Mouse (Mus musculus) heart, postnatal 36 days (tissue): ENCODE data around the gene Fam216a. TPM values are rescaled to one million over a fixed set of nuclear protein-coding genes. Genes with fewer than 3 reads are reported as not detected.
"Not testable (repeated sequence)": the region's sequence is repeated elsewhere in the genome, so short reads cannot be mapped to it uniquely, and the experiment has no call there.

Source experiments
- DNase-seq, 2 experiments: peaks; one replicate each; pipeline ENCODE4 v3.0.0; 2021 to 2022
- intact Hi-C: fragments of 180-260 bp; cut with DNase I; formaldehyde crosslinking; loops from one replicate; pipeline ENCODE4 v1.15.1; 2025
- total RNA-seq, 2 experiments: library from RNA; stranded (reverse); gene quantifications; 2 replicates each; pipeline ENCODE4 v1.2.3; 2021

Gene Fam216a
- 10 to 100 TPM; 11.7 to 14.7 TPM for total RNA-seq

DNA sequence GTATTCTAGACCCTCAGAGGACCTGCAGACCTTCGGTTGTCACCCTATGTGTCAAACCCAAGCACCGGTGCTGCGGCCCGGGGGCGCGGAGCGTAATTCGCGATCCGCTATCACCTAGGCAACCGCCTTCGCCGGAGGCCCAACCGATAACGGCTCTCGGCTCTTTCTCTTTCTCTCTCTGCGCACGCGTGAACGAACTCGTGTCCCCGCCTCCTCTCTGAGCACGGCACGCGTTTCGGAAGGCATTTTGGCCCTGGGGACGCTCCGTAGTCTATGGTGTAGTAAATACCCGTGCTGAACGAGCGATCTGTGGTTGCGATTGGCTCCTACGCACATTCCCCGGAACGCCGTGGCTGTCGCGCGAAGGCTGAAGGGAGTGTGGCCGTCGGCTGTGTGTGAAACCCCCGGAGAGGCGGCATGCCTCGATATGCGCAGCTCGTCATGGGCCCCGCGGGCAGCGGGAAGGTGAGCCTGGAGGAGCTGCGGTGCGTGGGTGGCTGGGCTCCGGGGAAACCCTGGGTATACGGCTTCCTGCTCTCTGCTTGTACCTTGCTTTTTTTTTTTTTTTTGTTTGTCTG, at the start of gene Fam216a:
Fam216a (minus strand) TSS at position 173 of the 578 bp plus-strand sequence.
- peak; percentile 99 for DNase-seq
- intact Hi-C loops: loop anchor here (2.0 kb wide), 2 partner anchors 17 to 27 kb away; partner anchors contain the start of genes Rad9b and Vps29

DNA sequence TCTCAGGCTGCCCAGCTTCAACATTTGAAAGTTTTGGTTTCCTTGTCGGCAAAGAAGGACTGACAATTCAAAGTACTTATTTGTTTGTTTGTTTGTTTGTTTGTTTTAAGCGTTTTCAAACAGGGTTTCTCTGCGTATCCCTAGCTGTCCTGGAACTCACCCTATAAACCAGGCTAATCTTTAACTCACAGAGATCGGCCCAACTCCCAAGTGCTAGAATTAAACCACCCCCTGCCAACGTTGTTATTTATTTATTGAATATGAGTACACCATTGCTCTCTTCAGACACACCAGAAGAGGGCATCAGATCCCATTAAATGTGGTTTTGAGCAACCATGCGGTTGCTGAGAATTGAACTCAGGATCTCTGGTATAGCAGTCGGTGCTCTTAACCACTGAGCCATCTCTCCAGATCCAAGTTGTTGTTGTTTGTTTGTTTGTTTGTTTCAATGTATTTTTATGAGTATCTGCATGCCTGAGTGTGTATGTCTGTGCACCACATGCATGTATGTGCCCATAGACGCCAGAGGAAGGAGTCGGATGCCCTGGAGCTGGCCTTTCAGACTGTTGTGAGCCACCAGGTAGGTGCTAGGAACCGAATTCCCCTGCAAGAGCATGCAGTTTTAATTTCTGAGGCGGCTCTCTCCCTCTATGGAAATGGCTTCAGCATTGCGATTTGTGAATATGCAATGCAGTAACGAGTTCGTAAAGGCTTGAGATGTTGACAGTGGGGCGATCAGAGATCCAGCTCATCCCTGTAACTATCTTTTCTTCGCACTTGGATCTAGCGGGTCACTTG, 49.3 kb upstream of the Fam216a start, which contains the start of gene Anapc7:
Anapc7 (plus strand) TSS at position 423 of the 798 bp plus-strand sequence.
- no peak for DNase-seq
- intact Hi-C loops: loop anchor here (2.0 to 5.0 kb wide), 3 partner anchors 19 to 206 kb away; partner anchors contain the start of gene Atp2a2

DNA sequence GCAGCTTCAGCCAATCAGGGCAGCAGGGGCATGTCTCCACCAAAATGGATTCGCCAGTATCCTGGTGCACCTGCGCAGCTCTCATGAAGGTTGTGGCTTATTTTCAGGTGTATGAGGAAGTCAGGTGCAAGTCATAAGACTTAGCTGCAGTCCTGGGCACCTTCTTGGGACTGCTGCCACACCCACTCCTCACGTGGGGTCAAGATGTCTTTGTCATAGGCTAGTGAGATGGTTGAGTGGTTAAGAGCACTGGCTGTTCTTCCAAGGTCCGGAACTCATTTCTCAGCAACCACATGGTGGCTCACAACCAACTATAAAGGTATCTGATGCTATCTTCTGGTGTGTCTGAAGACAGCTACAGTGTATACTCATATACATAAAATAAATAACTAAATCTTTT, 48.5 kb upstream of the Fam216a start:
- not testable (repeated sequence) for DNase-seq
- intact Hi-C loops: loop anchor here (5.0 kb wide), 2 partner anchors 82 to 207 kb away; partner anchors contain the start of gene Atp2a2

DNA sequence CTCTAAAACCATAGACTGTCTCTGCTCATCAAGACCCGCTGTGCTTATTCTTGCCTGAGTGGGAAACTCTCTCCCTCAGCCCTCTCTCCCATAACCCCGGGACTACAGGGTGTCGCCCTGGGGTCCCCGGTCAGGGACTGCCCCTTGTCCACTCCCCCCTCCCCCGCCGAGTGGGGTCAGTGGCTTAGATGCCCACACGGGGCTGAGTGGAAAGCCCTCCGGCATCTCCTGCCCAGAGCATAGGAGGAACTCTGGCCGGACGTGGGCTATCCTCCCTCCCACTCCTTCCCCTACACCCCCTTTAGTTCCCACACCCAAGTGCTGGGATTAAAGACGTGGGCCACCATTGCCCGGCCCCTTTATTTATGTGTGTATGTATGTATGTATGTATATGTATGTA, 43.3 kb upstream of the Fam216a start:
- intact Hi-C loops: no loop called here
- DNase-seq: no peak

DNA sequence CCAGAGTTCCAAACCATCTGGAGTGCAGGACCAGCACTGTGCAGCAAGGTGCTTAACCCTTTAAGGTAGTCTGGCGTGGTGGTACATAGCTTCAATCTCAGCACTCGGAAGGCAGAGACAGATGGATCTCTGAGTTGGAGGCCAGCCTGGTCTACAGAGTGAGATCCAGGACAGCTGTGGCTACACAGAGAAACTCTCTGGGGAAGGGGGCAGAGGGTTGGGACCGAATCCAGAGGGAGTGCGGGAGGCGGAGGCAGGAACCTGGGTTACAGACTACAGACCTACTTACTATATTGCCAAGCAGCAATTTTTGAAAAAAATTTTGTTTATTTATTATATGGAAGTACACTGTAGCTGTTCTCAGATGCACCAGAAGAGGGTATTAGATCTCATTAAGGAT, 42.2 kb upstream of the Fam216a start:
- DNase-seq: no peak
- intact Hi-C loops: no loop called here

DNA sequence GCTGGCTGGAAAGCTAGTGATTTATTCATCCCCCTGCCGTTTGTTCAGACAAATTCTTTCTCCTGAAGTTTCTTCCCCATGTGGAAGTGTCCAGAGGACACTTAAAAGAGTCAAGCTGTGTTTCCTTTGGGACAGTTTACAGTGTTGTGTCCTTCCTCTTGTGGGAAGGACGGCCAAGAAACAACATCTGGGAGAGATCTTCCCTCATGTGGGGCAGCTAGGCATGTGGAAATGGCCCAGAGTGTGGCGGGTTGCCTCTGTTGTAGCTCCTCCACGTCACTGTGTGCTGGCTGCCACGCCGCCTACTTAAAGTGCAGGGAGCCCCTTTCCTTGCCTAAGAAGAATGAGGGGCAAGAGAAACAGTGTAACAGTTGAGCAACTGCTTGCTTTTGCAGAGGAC, 40.7 kb upstream of the Fam216a start:
- no peak for DNase-seq
- intact Hi-C loops: no loop called here

GRCm38 (mm10) chr5:122411892-122412291, 39.7 kb upstream of the Fam216a start:
- intact Hi-C loops: no loop called here
- no peak for DNase-seq

GRCm38 (mm10) chr5:122409692-122410645, 37.8 kb upstream of the Fam216a start:
- no peak for DNase-seq
- intact Hi-C loops: no loop called here

DNA sequence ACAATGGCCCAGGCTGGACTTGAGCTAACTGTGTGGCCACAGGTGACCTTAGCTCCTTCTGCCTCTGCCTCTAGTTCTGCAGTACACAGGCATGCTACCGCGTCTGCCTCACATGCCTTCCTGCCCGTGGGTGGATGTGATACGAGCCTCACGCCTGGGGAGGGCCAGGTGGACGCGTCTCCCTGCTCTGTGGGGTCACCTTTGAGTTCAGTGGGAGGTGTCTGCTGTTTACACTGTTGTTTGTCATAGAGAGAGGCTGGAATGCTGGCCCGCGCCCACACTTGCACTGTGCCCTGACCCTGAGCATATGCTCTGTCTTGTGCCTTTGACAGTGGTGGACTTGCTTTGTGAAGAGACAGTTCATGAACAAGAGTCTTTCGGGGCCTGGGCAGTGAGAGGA, 33.4 kb upstream of the Fam216a start:
- intact Hi-C loops: no loop called here

GRCm38 (mm10) chr5:122403362-122403761, 31.2 kb upstream of the Fam216a start:
- intact Hi-C loops: loop anchor here (2.0 to 5.0 kb wide), 2 partner anchors 19 to 324 kb away; no protein-coding TSS in a partner anchor
- no peak for DNase-seq

More for the DNA sequence above, 33.4 kb upstream of the Fam216a start:
- no peak for DNase-seq

- intact Hi-C loops: loop anchor here (2.0 to 5.0 kb wide), 2 partner anchors 20 to 325 kb away; no protein-coding TSS in a partner anchor
- peak; percentile 70 to 77 for DNase-seq
Observed at GRCm38 (mm10) chr5:122402772-122403171, 30.6 kb upstream of the Fam216a start.

- intact Hi-C loops: loop anchor here (2.0 to 5.0 kb wide), 2 partner anchors 21 to 325 kb away; no protein-coding TSS in a partner anchor
- no peak for DNase-seq
Observed at GRCm38 (mm10) chr5:122402160-122402559, 30.0 kb upstream of the Fam216a start.

GRCm38 (mm10) chr5:122401303-122401640, 29.1 kb upstream of the Fam216a start:
- intact Hi-C loops: loop anchor here (1.0 to 5.0 kb wide), 2 partner anchors 226 to 326 kb away; no protein-coding TSS in a partner anchor
- DNase-seq: peak; percentile 84

GRCm38 (mm10) chr5:122400628-122401302, 28.6 kb upstream of the Fam216a start:
- intact Hi-C loops: loop anchor here (1.0 to 5.0 kb wide), 2 partner anchors 227 to 327 kb away; no protein-coding TSS in a partner anchor
- DNase-seq: peak; percentile 73 to 75

GRCm38 (mm10) chr5:122399871-122400270, 27.7 kb upstream of the Fam216a start:
- DNase-seq: no peak
- intact Hi-C loops: loop anchor here (2.0 to 5.0 kb wide), 2 partner anchors 27 to 327 kb away; partner anchors contain the start of gene Fam216a

DNA sequence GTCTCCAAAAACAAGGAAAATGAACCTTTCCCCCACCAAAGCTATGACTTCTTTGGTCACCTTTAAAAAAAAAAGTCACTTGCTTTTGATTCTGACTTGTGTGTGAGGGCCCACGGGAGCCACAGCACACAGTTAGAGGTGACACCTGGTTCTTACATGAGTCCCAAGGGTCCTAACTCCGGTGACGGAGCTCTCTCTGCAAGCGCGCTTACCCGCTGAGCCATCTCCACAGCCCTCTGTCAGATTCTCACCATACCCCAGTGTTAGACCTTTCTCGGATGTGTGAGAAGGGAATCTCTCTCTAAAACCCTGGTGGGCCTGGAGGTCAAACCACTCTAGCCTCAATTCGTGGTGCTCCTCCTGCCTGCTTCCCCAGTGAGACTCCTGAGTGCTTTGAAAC, 25.3 kb upstream of the Fam216a start:
- intact Hi-C loops: no loop called here
- DNase-seq: no peak

DNA sequence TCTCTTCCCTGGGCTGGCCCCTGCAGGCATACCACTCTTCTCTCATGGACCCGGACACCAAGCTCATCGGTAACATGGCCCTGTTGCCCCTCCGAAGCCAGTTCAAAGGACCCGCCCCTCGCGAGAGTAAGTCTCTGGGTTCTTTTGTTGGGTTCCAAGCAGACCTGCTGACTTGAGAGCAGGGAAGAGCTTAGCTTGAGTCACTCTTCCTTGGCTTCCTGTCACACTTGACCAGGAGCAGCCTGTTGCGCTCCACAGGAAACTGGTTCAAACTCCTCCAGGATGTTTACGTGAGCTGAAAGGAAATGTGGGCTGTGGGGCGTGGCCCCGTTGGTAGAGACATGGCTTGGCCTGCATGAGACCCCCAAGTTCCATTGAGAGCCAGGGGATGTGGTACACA, 24.6 kb upstream of the Fam216a start:
- intact Hi-C loops: no loop called here
- peak; percentile 49 to 51 for DNase-seq

GRCm38 (mm10) chr5:122393887-122394286, 21.7 kb upstream of the Fam216a start:
- DNase-seq: peak; percentile 67 to 83
- intact Hi-C loops: loop anchor here (5.0 kb wide), 1 partner anchor 127 kb away; no protein-coding TSS in a partner anchor

- peak; percentile 43 to 46 for DNase-seq
- intact Hi-C loops: loop anchor here (5.0 kb wide), 1 partner anchor 125 kb away; no protein-coding TSS in a partner anchor
Observed at GRCm38 (mm10) chr5:122392227-122393004, 20.3 kb upstream of the Fam216a start.
